Mouse (Mus musculus): ENCODE data around the gene Adgre5. TPM values are rescaled to one million over a fixed set of nuclear protein-coding genes. Genes with fewer than 3 reads are reported as not detected.

Gene Adgre5
- polyA plus RNA-seq, 1 experiment from 2014 or later: 26.4 TPM

DNA sequence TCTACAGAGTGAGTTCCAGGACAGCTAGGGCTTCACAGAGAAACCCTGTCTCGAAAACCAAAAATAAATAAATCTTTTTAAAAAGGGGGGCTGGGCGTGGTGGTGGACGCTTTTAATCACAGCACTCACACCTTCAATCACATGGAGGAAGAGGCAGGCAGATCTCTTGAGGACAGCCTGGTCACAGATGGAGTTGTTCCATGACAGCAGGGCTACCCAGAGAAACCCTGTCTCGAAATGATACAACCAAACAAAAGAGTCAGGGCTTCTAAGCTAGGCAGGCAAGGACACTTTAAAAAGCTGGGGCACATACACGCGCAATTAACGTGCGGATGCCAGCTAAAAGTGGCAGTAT is 26.5 kb downstream of the Adgre5 start:
- Histone ChIP-seq H3K9me3 (ENCODE audit: control insufficient read depth, low read length) (no peaks in the 10 kb centered on the region), H3K4me1 (ENCODE audit: control insufficient read depth, insufficient read depth, low read length) (peaks cover 8% of the 10 kb centered on the region), H3K4me2 (ENCODE audit: low read depth, severe bottlenecking) (peak overlapping the region; percentile 36; the same call in 1 of the 2 replicates), H3K4me3 (ENCODE audit: low read depth, low read length) (peak overlapping the region; percentile 83), H3K9ac (ENCODE audit: low read length) (no peak overlapping the region), H3K27ac (replicated peaks; ENCODE audit: low read depth, low read length) (no peak overlapping the region), H3K36me3 (ENCODE audit: control insufficient read depth, insufficient read depth, low read length) (no peaks in the 10 kb centered on the region), H3K27me3 (ENCODE audit: control insufficient read depth, insufficient read depth, low read length) (no peaks in the 10 kb centered on the region)
- ATAC-seq (ENCODE audit: insufficient number of reproducible peaks, low FRiP score, low TSS enrichment, low read depth) (no peak; the same call in 1 of the 2 replicates), DNase-seq (ENCODE audit: low spot score) (no peak)
- 18% methylated on average over 8 of the region's 8 CpGs for WGBS

DNA sequence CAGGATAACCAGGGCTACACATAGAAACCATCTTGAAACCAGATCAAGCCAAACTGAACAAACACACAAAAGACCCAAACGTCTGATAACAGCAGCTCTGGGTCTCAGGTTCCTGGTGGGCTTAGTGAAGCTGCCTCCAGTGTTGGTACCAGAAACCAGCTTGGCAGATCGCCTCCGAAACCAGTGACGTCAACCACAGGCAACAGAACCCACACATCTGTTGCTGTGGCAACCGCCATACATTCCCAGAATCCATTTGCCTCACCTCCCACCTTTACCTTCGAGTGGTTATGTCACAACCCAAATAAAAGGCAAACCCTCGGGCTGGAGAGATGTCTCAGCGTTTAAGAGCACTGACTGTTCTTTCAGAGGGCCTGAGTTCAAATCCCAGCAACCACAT is 33.6 kb downstream of the Adgre5 start:
- no peak overlapping the region for H3K4me3 ChIP-seq (ENCODE audit: low read depth, low read length)
- H3K4me1 ChIP-seq (ENCODE audit: control insufficient read depth, insufficient read depth, low read length): no peaks in the 10 kb centered on the region
- WGBS: 77% methylated on average over 8 of the region's 8 CpGs
- no peaks in the 10 kb centered on the region for H3K9me3 ChIP-seq (ENCODE audit: control insufficient read depth, low read length)
- DNase-seq (ENCODE audit: low spot score) (no peak), ATAC-seq (ENCODE audit: insufficient number of reproducible peaks, low FRiP score, low TSS enrichment, low read depth) (no peak)
- H3K27ac ChIP-seq (replicated peaks; ENCODE audit: low read depth, low read length): no peak overlapping the region
- H3K36me3 ChIP-seq (ENCODE audit: control insufficient read depth, insufficient read depth, low read length): no peaks in the 10 kb centered on the region
- H3K9ac ChIP-seq (ENCODE audit: low read length): no peak overlapping the region
- no peaks in the 10 kb centered on the region for H3K27me3 ChIP-seq (ENCODE audit: control insufficient read depth, insufficient read depth, low read length)
- no peak overlapping the region for H3K4me2 ChIP-seq (ENCODE audit: low read depth, severe bottlenecking)

DNA sequence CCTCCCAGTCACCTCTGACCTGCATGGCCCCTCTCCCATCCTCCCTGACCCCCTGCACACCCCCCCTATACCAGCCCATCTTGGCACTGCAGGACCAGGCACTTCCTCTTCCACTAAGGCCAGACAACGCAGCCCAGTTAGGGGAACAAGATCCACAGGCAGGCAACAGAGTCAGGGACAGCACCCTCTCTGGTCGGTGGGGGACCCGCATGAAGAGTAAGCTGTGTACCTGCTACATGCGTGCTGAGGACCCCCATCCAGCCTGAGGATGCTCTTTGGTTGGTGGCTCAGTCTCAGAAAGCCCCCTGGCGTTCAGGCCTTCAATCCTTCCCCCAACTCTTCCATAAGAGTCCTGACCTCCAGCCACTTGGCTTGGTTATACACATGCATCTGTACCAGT is 34.7 kb downstream of the Adgre5 start:
- Histone ChIP-seq H3K27me3 (ENCODE audit: control insufficient read depth, insufficient read depth, low read length) (no peaks in the 10 kb centered on the region), H3K36me3 (ENCODE audit: control insufficient read depth, insufficient read depth, low read length) (no peaks in the 10 kb centered on the region), H3K4me3 (ENCODE audit: low read depth, low read length) (no peak overlapping the region), H3K27ac (replicated peaks; ENCODE audit: low read depth, low read length) (no peak overlapping the region), H3K4me1 (ENCODE audit: control insufficient read depth, insufficient read depth, low read length) (no peaks in the 10 kb centered on the region), H3K4me2 (ENCODE audit: low read depth, severe bottlenecking) (no peak overlapping the region), H3K9ac (ENCODE audit: low read length) (no peak overlapping the region), H3K9me3 (ENCODE audit: control insufficient read depth, low read length) (no peaks in the 10 kb centered on the region)
- DNase-seq (ENCODE audit: low spot score) (no peak), ATAC-seq (ENCODE audit: insufficient number of reproducible peaks, low FRiP score, low TSS enrichment, low read depth) (no peak)
- WGBS: 73% methylated on average over 5 of the region's 5 CpGs

DNA sequence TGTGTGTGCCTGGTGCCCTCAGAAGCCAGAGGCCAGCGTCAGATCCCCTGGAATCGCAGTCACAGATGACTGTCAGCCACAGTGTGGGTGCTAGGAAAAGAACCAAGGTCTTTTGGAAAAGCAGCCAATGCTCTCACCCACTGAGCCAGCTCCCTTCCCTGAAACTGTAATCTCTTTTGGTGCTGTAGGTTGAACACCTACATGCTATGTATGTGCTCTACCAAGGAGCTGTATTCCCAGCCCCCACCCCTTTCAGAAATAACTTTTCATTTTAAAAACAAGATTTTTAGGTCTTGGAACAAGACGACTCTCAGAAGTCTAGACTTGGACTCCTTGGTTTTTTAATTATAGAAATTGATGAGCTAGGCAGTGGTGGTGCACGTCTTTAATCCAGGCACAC is 37.7 kb downstream of the Adgre5 start:
- no peak overlapping the region for H3K4me2 ChIP-seq (ENCODE audit: low read depth, severe bottlenecking)
- no peaks in the 10 kb centered on the region for H3K36me3 ChIP-seq (ENCODE audit: control insufficient read depth, insufficient read depth, low read length)
- no peak overlapping the region for H3K9ac ChIP-seq (ENCODE audit: low read length)
- H3K27ac ChIP-seq (replicated peaks; ENCODE audit: low read depth, low read length): no peak overlapping the region
- 87% methylated on average over 4 of the region's 4 CpGs for WGBS
- DNase-seq (ENCODE audit: low spot score) (no peak), ATAC-seq (ENCODE audit: insufficient number of reproducible peaks, low FRiP score, low TSS enrichment, low read depth) (no peak)
- no peaks in the 10 kb centered on the region for H3K9me3 ChIP-seq (ENCODE audit: control insufficient read depth, low read length)
- H3K4me1 ChIP-seq (ENCODE audit: control insufficient read depth, insufficient read depth, low read length): 0 out of 2 replicates have a peak, but pooled peaks cover 3% of the 10 kb centered on the region
- no peaks in the 10 kb centered on the region for H3K27me3 ChIP-seq (ENCODE audit: control insufficient read depth, insufficient read depth, low read length)
- no peak overlapping the region for H3K4me3 ChIP-seq (ENCODE audit: low read depth, low read length)

DNA sequence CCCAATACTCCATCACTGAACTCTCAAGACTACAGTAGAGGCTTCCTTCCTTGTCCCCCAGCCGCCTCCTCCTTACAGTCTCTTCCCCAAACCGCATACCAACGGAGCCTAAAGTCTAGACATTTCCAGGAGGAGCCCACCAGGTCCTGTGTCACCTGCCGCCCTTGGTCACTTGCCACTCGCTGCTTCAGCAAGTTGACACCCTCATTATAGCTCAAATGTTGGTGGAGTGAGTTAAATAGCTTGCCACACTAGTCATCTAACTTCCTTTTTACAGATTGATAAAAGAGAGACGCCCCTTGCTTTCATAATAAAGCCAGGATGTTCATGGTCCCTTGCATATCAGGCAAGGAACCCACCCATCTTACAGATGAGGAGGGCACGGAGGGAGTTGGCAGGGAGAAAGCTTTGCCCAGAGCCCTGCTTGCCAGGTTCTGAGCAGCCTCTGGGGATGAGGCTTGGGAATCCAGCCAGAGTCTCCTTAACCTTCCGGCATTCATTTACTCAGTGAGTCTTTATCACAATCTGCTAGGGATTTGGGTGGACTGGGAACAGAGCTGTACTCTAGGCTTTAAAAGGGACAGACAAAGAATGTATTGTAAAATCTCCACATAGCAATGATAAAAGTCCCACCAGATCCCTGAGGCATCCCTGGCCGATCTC is 40.6 kb downstream of the Adgre5 start:
- no peak overlapping the region for H3K4me2 ChIP-seq (ENCODE audit: low read depth, severe bottlenecking)
- no peak for ATAC-seq (ENCODE audit: insufficient number of reproducible peaks, low FRiP score, low TSS enrichment, low read depth)
- peaks cover 13% of the 10 kb centered on the region for H3K4me1 ChIP-seq (ENCODE audit: control insufficient read depth, insufficient read depth, low read length)
- H3K27me3 ChIP-seq (ENCODE audit: control insufficient read depth, insufficient read depth, low read length): no peaks in the 10 kb centered on the region
- no peak overlapping the region for H3K9ac ChIP-seq (ENCODE audit: low read length)
- H3K27ac ChIP-seq (replicated peaks; ENCODE audit: low read depth, low read length): no peak overlapping the region
- H3K4me3 ChIP-seq (ENCODE audit: low read depth, low read length): no peak overlapping the region
- no peaks in the 10 kb centered on the region for H3K36me3 ChIP-seq (ENCODE audit: control insufficient read depth, insufficient read depth, low read length)
- no peak for DNase-seq (ENCODE audit: low spot score)
- H3K9me3 ChIP-seq (ENCODE audit: control insufficient read depth, low read length): no peaks in the 10 kb centered on the region
- WGBS: 83% methylated on average over 9 of the region's 9 CpGs

DNA sequence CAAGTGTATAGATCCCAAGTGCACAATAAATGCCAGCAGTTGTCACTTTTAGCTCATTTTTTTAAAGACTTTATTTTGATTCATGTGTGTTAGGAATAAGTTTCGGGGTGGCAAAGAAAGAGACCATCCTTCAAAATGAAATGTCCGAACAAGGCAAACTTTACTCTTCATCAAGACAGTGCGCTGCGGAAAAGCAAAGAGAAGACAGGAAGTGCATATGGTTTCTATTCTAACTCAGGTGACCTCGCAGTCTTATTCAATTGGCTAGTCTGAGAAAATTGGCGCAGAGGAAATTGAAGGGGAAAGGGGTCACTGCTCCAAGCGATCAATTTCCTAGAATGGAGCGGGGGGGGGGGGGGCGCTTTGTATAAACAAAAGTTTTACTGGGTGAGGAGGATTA is 41.6 kb downstream of the Adgre5 start:
- Histone ChIP-seq H3K4me1 (ENCODE audit: control insufficient read depth, insufficient read depth, low read length) (peaks cover 13% of the 10 kb centered on the region), H3K27ac (replicated peaks; ENCODE audit: low read depth, low read length) (peak overlapping the region; percentile 70), H3K27me3 (ENCODE audit: control insufficient read depth, insufficient read depth, low read length) (no peaks in the 10 kb centered on the region), H3K36me3 (ENCODE audit: control insufficient read depth, insufficient read depth, low read length) (no peaks in the 10 kb centered on the region), H3K4me3 (ENCODE audit: low read depth, low read length) (peak overlapping the region; percentile 80), H3K9ac (ENCODE audit: low read length) (peak overlapping the region; percentile 88; the same call in 1 of the 2 replicates), H3K9me3 (ENCODE audit: control insufficient read depth, low read length) (no peaks in the 10 kb centered on the region), H3K4me2 (ENCODE audit: low read depth, severe bottlenecking) (peak overlapping the region; percentile 85)
- DNase-seq (ENCODE audit: low spot score): no peak
- no peak for ATAC-seq (ENCODE audit: insufficient number of reproducible peaks, low FRiP score, low TSS enrichment, low read depth)
- 10% methylated on average over 9 of the region's 9 CpGs for WGBS

DNA sequence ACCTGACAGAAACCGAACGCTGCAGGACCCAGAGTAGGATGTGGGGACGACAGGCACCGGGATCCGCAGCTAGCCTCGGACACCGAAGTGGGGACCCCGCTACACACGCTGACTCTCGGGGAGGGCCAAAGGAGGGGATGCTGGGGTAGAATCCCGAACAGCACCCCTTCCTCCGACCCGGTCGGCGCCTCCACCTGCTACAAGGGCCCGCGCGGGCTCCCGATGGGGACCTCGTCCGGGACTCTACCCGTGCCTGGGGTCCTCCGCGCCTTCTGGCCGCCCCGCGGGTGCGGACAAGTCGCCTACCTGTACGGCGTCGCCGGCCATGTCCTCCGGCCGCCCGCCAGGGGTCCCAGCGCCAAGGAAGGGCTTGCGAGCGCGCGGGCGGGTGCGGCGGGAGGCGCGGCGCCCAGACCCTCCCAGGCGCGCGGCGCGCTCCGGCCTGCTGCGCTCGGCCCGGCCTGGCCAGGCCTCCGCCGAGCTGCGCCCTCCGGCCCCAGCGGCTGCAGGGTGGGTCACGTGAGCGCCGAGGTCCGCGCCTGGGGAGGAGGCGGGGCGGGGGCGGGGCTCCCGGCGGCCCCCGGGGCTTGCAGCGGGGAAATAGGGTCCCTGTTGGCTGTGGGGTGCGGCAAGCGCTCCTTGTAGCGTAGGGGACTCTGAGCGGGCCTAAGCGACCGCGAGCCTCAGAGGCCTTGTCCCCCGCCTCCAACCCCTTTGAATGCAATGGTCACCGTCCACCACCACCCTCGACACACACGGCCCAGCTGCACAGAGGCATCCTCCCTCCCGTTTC is 42.3 kb downstream of the Adgre5 start, which contains the start of gene Pkn1:
TSS of gene Pkn1 (minus strand) at position 519 of the 793 bp plus-strand sequence.
- Histone ChIP-seq H3K27me3 (ENCODE audit: control insufficient read depth, insufficient read depth, low read length) (no peaks in the 10 kb centered on the region), H3K9me3 (ENCODE audit: control insufficient read depth, low read length) (no peaks in the 10 kb centered on the region), H3K9ac (ENCODE audit: low read length) (peak within 1 kb of the TSS; percentile 88), H3K27ac (replicated peaks; ENCODE audit: low read depth, low read length) (peak within 1 kb of the TSS; percentile 70), H3K36me3 (ENCODE audit: control insufficient read depth, insufficient read depth, low read length) (no peaks in the 10 kb centered on the region), H3K4me3 (ENCODE audit: low read depth, low read length) (peak within 1 kb of the TSS; percentile 80), H3K4me2 (ENCODE audit: low read depth, severe bottlenecking) (peak within 1 kb of the TSS; percentile 85), H3K4me1 (ENCODE audit: control insufficient read depth, insufficient read depth, low read length) (peaks cover 13% of the 10 kb centered on the region)
- under 1% methylated on average over 48 of the region's 85 CpGs for WGBS
- peak; percentile 81 for ATAC-seq (ENCODE audit: insufficient number of reproducible peaks, low FRiP score, low TSS enrichment, low read depth)
- DNase-seq (ENCODE audit: low spot score): peak; percentile 84

DNA sequence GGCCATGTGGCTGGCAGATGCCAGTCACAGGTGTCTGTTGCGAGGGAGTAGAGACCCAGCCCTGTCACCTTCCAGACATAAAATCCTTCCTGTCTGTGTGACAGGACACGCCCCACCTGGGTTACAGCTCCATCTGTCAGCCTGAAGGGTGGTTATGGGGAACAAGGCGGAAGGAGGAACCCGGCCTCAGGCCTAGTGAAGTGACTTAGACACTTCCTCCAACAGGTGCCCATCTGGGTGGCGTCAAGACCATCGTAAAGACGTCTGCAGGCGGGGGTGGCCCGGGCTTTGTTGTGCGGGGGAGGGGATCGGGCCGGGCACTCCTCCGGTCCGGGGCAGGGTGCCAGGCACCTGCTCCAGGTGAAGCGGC is 42.9 kb downstream of the Adgre5 start:
- ATAC-seq (ENCODE audit: insufficient number of reproducible peaks, low FRiP score, low TSS enrichment, low read depth): 0 out of 2 replicates have a peak, but pooled peaks have one; percentile 37
- Histone ChIP-seq H3K27ac (replicated peaks; ENCODE audit: low read depth, low read length) (no peak overlapping the region), H3K4me3 (ENCODE audit: low read depth, low read length) (peak overlapping the region; percentile 80), H3K4me1 (ENCODE audit: control insufficient read depth, insufficient read depth, low read length) (peaks cover 13% of the 10 kb centered on the region), H3K9ac (ENCODE audit: low read length) (peak overlapping the region; percentile 88), H3K9me3 (ENCODE audit: control insufficient read depth, low read length) (no peaks in the 10 kb centered on the region), H3K27me3 (ENCODE audit: control insufficient read depth, insufficient read depth, low read length) (no peaks in the 10 kb centered on the region), H3K4me2 (ENCODE audit: low read depth, severe bottlenecking) (peak overlapping the region; percentile 85), H3K36me3 (ENCODE audit: control insufficient read depth, insufficient read depth, low read length) (no peaks in the 10 kb centered on the region)
- under 1% methylated on average over 15 of the region's 15 CpGs for WGBS
- peak; percentile 49 for DNase-seq (ENCODE audit: low spot score)
